Mouse (Mus musculus): ENCODE measurements around the gene Dok3. TPM values are rescaled to one million over a fixed set of nuclear protein-coding genes. Genes with fewer than 3 reads are reported as not detected.
"Not testable (repeated sequence)": the region's sequence is repeated elsewhere in the genome, so short reads cannot be mapped to it uniquely, and the experiment has no call there.

Gene Dok3
- total RNA-seq (2014; fragmentation: Nextera tagmentation): 1.5 and 2.2 TPM in 2 replicates
- 1.8 and 2.9 TPM in 2 replicates for total RNA-seq (2017)

- no peak for ATAC-seq (replicated peaks; ENCODE audit: low FRiP score, low TSS enrichment, poor library complexity, severe bottlenecking)
These were observed at the start of gene Dok3 for GRCm38 (mm10) chr13:55529198-55529915. Gene Dok3, minus strand, starts transcription at chr13:55529296.

GRCm38 (mm10) chr13:55578086-55578485 is 49.0 kb upstream of the Dok3 start:
- no peak for ATAC-seq (replicated peaks; ENCODE audit: low FRiP score, low TSS enrichment, poor library complexity, severe bottlenecking)

GRCm38 (mm10) chr13:55576872-55577271 is 47.8 kb upstream of the Dok3 start:
- not testable (repeated sequence) for ATAC-seq (replicated peaks; ENCODE audit: low FRiP score, low TSS enrichment, poor library complexity, severe bottlenecking)

DNA sequence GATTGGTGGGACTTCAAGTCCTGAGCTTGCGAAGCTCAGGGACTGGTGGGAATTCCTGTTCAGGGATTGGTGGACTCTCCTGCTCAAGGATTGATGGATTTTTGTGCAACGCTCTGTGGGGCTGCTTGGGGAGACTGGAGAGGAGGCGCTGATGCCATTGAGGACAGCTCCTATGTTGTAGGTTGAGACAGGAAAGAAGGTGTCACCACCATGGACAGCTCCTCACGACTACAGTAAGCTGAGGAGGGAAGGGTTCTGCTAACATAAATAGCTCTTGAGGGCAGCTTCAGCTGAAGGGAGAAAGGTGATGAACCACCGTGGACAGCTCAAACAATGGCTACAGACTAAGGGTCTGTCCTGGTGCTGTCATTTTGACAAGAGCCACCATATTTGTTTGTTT is 46.8 kb upstream of the Dok3 start:
- no peak for ATAC-seq (replicated peaks; ENCODE audit: low FRiP score, low TSS enrichment, poor library complexity, severe bottlenecking)

DNA sequence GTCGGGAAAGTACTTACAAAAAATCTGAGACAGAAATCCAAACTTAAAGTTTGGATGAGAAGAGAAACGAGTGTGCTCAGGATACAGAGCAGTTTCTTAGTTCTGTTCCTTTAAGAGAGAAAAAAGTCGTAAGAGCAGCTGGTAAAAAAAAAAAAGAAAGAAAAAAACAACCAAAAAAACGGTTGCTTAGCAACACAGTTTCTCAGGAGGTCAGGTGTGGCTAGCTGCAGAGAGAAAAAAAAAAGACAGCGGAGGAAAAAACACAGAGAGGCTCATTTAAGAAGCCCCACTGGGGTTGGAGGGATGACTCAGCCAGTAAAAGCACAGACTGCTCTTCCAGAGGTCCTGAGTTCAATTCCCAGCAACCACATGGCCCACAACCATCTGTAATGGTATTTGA is 45.2 kb upstream of the Dok3 start:
- no peak for ATAC-seq (replicated peaks; ENCODE audit: low FRiP score, low TSS enrichment, poor library complexity, severe bottlenecking)

- no peak for ATAC-seq (replicated peaks; ENCODE audit: low FRiP score, low TSS enrichment, poor library complexity, severe bottlenecking)
These were observed 44.3 kb upstream of the Dok3 start, which contains the start of gene Tmed9 for GRCm38 (mm10) chr13:55573432-55573831. Gene Tmed9, plus strand, starts transcription at chr13:55573732.

DNA sequence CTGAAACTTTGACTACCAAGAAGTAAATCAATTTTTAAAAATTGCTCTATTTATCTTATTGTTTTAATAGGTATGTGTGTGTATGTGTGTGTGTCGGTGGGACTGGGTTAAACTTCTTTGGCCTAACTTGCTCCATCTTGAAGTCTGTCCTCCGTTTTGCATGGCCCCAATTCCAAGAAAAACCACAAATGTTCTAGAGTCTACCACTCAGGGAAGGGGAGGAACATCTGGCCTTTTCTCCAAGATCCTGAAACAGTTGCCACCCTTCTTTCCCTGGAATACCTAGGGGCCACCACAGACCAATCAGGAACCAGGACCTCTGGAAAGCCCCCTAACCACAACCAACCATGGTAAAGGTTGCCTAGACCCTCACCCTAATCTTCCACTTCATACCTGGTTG is 42.9 kb upstream of the Dok3 start:
- no peak for ATAC-seq (replicated peaks; ENCODE audit: low FRiP score, low TSS enrichment, poor library complexity, severe bottlenecking)

- peak; percentile 93 for ATAC-seq (replicated peaks; ENCODE audit: low FRiP score, low TSS enrichment, poor library complexity, severe bottlenecking)
These were observed 42.1 kb upstream of the Dok3 start, which contains the start of gene Fam193b for GRCm38 (mm10) chr13:55571027-55571751. Gene Fam193b, minus strand, starts transcription at chr13:55571120.

DNA sequence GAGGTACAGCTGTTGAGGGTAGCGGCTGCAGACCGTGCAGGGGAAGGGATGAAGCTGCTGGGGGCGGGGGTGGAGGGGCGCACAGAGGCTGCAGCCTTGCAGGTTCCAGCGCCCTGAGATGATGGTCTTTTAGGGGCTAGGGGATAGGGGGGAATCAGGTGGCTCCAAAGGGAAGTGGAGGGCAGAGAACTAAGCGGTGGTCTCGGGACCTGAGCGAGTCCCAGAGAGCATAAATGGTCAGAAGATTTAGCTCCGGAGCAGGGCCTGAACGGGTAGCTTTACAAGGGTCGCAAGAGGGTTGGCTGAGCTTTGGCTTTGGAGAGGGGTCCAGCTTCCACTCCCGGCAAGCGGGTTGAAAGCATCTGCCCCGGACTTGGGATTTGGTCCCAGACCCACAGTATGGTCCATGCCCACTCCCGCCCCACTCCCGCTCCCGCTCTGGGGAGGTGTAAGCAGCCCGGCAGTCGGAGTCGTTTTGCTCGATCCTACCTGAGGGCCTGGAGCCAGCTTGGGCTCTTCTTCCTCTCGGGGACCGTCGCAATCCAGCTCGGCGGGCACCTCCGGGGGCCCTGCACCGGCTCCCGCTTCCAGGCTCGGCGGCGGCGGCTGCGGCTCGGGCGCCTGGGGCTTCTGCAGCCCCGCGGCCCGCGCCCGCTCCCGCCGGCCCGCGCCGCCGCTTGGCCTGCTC is 41.3 kb upstream of the Dok3 start:
- peak; percentile 31; the same call in 1 of the 2 replicates for ATAC-seq (replicated peaks; ENCODE audit: low FRiP score, low TSS enrichment, poor library complexity, severe bottlenecking)

DNA sequence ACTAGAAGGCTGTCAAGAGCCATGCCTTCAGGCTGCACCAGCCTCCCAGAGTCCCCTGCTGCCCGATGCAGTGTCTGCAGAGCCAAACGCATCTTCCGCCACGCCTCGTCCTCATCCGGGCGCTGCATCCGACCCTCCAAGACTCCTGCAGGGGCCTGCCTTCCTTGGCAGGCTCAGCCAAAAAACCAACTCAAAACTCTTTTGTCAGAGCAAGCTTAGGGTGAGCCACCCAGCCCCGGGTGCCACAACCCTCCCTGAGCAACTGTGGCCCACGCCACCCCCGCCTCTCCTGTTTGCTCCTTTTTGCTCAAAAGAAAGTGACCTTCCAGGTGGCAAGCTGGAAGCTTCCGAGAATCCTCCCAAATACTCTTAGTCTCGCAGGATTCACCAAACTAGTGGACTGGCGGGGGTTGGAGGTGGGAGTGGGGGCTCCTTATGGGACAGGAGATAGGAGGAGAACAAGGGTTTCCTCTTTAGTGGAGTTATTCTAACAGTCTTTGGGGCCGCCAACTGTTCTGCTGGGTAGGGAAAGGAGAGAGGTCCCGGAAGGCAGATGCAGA is 40.7 kb upstream of the Dok3 start:
- ATAC-seq (replicated peaks; ENCODE audit: low FRiP score, low TSS enrichment, poor library complexity, severe bottlenecking): no peak

GRCm38 (mm10) chr13:55568524-55568923 is 39.4 kb upstream of the Dok3 start:
- ATAC-seq (replicated peaks; ENCODE audit: low FRiP score, low TSS enrichment, poor library complexity, severe bottlenecking): not testable (repeated sequence)

DNA sequence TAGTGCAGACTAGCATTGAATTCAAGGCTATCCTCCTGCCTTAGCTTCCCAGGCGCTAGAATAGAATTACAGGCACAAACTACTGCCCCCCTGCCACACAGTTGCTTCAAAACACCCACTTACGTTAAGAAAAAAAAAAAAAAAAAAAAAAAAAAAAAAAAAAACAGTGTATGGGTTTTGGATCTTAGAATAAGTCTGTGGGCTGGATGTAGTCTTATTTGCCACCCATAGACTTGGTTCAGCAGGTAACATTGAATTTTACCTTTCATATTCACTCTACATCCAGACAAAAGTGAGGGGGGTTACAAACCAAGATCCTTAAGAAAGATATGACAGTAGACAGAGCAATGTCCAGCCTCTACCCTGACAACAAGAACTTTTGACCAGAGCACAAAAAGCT is 38.9 kb upstream of the Dok3 start:
- no peak for ATAC-seq (replicated peaks; ENCODE audit: low FRiP score, low TSS enrichment, poor library complexity, severe bottlenecking)

- no peak for ATAC-seq (replicated peaks; ENCODE audit: low FRiP score, low TSS enrichment, poor library complexity, severe bottlenecking)
These were observed 37.9 kb upstream of the Dok3 start for GRCm38 (mm10) chr13:55567001-55567400.

GRCm38 (mm10) chr13:55563266-55563879 is 34.3 kb upstream of the Dok3 start:
- ATAC-seq (replicated peaks; ENCODE audit: low FRiP score, low TSS enrichment, poor library complexity, severe bottlenecking): no peak

DNA sequence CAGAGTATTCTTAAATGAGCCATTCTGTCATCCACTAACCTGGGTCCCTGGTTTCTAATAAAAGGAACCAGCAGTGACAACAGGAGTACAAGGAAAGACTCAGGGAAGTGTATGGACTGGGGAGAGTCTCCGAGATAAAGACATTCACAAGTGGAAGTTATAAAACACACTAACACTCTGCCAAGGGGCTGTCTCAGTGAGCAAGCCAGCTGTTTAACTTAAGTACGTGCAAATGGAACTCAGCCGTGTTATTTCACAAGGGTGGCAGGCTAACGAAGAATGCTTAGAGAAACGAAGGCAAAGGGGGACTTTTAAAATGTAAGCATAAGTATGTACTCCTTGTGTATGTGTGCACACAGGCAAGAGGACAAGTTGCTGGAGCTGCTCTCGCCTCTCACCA is 28.4 kb upstream of the Dok3 start:
- no peak for ATAC-seq (replicated peaks; ENCODE audit: low FRiP score, low TSS enrichment, poor library complexity, severe bottlenecking)

DNA sequence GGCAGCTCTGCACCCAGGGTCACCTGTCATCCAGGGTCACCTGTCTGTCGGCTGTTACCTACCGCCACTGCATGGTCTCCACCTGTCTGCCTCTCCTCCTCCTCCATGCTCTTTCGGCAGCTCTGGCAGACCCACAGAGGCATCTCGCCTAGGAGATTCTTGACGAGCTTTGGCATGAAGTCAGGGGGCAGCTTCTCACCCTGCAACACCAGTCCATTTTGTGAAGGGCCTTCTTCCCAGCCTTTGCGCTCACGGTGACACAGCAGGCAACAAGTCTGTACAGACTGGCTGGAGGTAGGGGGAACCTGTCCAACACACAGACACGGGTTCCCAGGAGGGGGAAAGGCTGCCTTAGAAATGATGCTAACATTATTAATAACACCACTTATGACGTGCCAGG is 26.8 kb upstream of the Dok3 start:
- ATAC-seq (replicated peaks; ENCODE audit: low FRiP score, low TSS enrichment, poor library complexity, severe bottlenecking): no peak

GRCm38 (mm10) chr13:55549061-55549460 is 20.0 kb upstream of the Dok3 start:
- no peak for ATAC-seq (replicated peaks; ENCODE audit: low FRiP score, low TSS enrichment, poor library complexity, severe bottlenecking)

GRCm38 (mm10) chr13:55548426-55548825 is 19.3 kb upstream of the Dok3 start:
- no peak for ATAC-seq (replicated peaks; ENCODE audit: low FRiP score, low TSS enrichment, poor library complexity, severe bottlenecking)

- no peak for ATAC-seq (replicated peaks; ENCODE audit: low FRiP score, low TSS enrichment, poor library complexity, severe bottlenecking)
These were observed 18.8 kb upstream of the Dok3 start for GRCm38 (mm10) chr13:55547916-55548315.
